Comparison of ENCODE assay signal across 22 mouse cellular contexts in genomic region chr14:7657456-7657855, GRCm38 (mm10). TPM values are rescaled to one million over a fixed set of nuclear protein-coding genes. Genes with fewer than 3 reads are reported as not detected.
DNase-seq lines count a peak whose midpoint lies in the region; ATAC-seq and TF ChIP-seq lines count a peak whose summit lies in the region.
"Not testable (repeated sequence)": the region's sequence is repeated elsewhere in the genome, so short reads cannot be mapped to it uniquely, and the experiment has no call there.
"Had no signal": no experiment of that assay in that cellular context is flagged by ENCODE, and none has a peak within 500 bp of the region (broad histone marks: within the 10 kb centered on the region; RNA-seq: fewer than 3 reads in every experiment).

No protein-coding gene starts in this region.

- peak; percentile 48 for TF ChIP-seq CTCF in hindbrain, postnatal 0 days (IDR thresholded peaks at IDR 0.05; ENCODE audit: low read depth)
- TF ChIP-seq CTCF in layer of hippocampus, adult 2 months (conservative IDR thresholded peaks at IDR 0.05), result peak; percentile 61
- peak; percentile 50 for TF ChIP-seq CTCF in lung, postnatal 0 days (IDR thresholded peaks at IDR 0.05)
- TF ChIP-seq CTCF in midbrain, postnatal 0 days (IDR thresholded peaks at IDR 0.05), result peak; percentile 59

- DNase-seq in hindbrain, postnatal 0 days (ENCODE audit: low spot score); layer of hippocampus, adult 2 months (ENCODE audit: low spot score in 2 of 2); lung, postnatal 0 days (ENCODE audit: low spot score); midbrain, postnatal 0 days (ENCODE audit: low spot score): not testable (repeated sequence)

- not testable (repeated sequence) for H3K4me1 ChIP-seq in embryonic facial prominence, embryonic 13.5 days; forebrain, embryonic 16.5 days (replicated peaks; ENCODE audit: control insufficient read depth, insufficient read depth, low read length); heart, embryonic 15.5 days (replicated peaks); hindbrain, postnatal 0 days (ENCODE audit: insufficient read depth, low read length); lung, postnatal 0 days (ENCODE audit: insufficient read depth, low read depth, low read length); midbrain, postnatal 0 days (ENCODE audit: insufficient read depth, low read length); stomach, embryonic 16.5 days (ENCODE audit: control insufficient read depth, insufficient read depth, low read length)

- not testable (repeated sequence) for TF ChIP-seq EP300 in lung, postnatal 0 days (IDR thresholded peaks at IDR 0.05)

- not testable (repeated sequence) for H3K36me3 ChIP-seq in embryonic facial prominence, embryonic 13.5 days; forebrain, embryonic 16.5 days (ENCODE audit: control insufficient read depth, insufficient read depth); heart, embryonic 15.5 days; hindbrain, postnatal 0 days (ENCODE audit: insufficient read depth, low read length); lung, postnatal 0 days (ENCODE audit: insufficient read depth, low read length); midbrain, postnatal 0 days (ENCODE audit: insufficient read depth, low read length); stomach, embryonic 16.5 days (ENCODE audit: control insufficient read depth, insufficient read depth, low read length)

- H3K4me2 ChIP-seq in embryonic facial prominence, embryonic 13.5 days, result peak overlapping the region; percentile 62
- H3K4me2 ChIP-seq in forebrain, embryonic 16.5 days (ENCODE audit: low read length), result peak overlapping the region; percentile 50
- H3K4me2 ChIP-seq in heart, embryonic 15.5 days, result peak overlapping the region; percentile 72
- peak overlapping the region; percentile 40; the same call in 1 of the 2 replicates for H3K4me2 ChIP-seq in hindbrain, postnatal 0 days (ENCODE audit: low read depth, low read length)
- H3K4me2 ChIP-seq in lung, postnatal 0 days (replicated peaks; ENCODE audit: low read depth, low read length), result not testable (repeated sequence)
- H3K4me2 ChIP-seq in midbrain, postnatal 0 days (ENCODE audit: low read depth, low read length, poor library complexity, severe bottlenecking), result peak overlapping the region; percentile 42; the same call in 1 of the 2 replicates
- peak overlapping the region; percentile 47; the same call in 1 of the 2 replicates for H3K4me2 ChIP-seq in stomach, embryonic 16.5 days (ENCODE audit: low read depth, low read length)

- H3K9me3 ChIP-seq in embryonic facial prominence, embryonic 13.5 days; forebrain, embryonic 16.5 days (ENCODE audit: control insufficient read depth, low read length); heart, embryonic 15.5 days (replicated peaks); hindbrain, postnatal 0 days (ENCODE audit: low read length); lung, postnatal 0 days (ENCODE audit: low read length); midbrain, postnatal 0 days (ENCODE audit: low read length); stomach, embryonic 16.5 days (replicated peaks; ENCODE audit: control insufficient read depth, low read length): not testable (repeated sequence)

- WGBS in embryonic facial prominence, embryonic 13.5 days, result 0% methylated on average over 7 of the region's 10 CpGs
- WGBS in forebrain, embryonic 16.5 days, result 3% methylated on average over 7 of the region's 10 CpGs
- 2% methylated on average over 7 of the region's 10 CpGs for WGBS in heart, embryonic 15.5 days
- 2% methylated on average over 4 of the region's 10 CpGs for WGBS in hindbrain, postnatal 0 days
- WGBS in lung, postnatal 0 days, result 2% methylated on average over 7 of the region's 10 CpGs
- WGBS in midbrain, postnatal 0 days, result 4% methylated on average over 5 of the region's 10 CpGs
- 2% methylated on average over 7 of the region's 10 CpGs for WGBS in stomach, embryonic 16.5 days

- not testable (repeated sequence) for H3K9ac ChIP-seq in embryonic facial prominence, embryonic 13.5 days; forebrain, embryonic 16.5 days (replicated peaks; ENCODE audit: low read depth, low read length); heart, embryonic 15.5 days; hindbrain, postnatal 0 days (replicated peaks; ENCODE audit: low read length); lung, postnatal 0 days (replicated peaks; ENCODE audit: low read depth); midbrain, postnatal 0 days (replicated peaks; ENCODE audit: low read length, poor library complexity, severe bottlenecking); stomach, embryonic 16.5 days (ENCODE audit: low read length)

- not testable (repeated sequence) for H3K27ac ChIP-seq in embryonic facial prominence, embryonic 13.5 days; forebrain, embryonic 16.5 days (ENCODE audit: low read length); heart, embryonic 15.5 days; hindbrain, postnatal 0 days; layer of hippocampus, adult 2 months; lung, postnatal 0 days (ENCODE audit: low read length); midbrain, postnatal 0 days (ENCODE audit: low read depth, low read length); stomach, embryonic 16.5 days (ENCODE audit: low read length)

- H3K27me3 ChIP-seq in embryonic facial prominence, embryonic 13.5 days; forebrain, embryonic 16.5 days (replicated peaks; ENCODE audit: control insufficient read depth, insufficient read depth, low read length); heart, embryonic 15.5 days; hindbrain, postnatal 0 days (ENCODE audit: insufficient read depth, low read length); lung, postnatal 0 days (replicated peaks; ENCODE audit: insufficient read depth, low read length); midbrain, postnatal 0 days (ENCODE audit: insufficient read depth, low read length); stomach, embryonic 16.5 days (ENCODE audit: control insufficient read depth, insufficient read depth, low read length): not testable (repeated sequence)

- ATAC-seq in embryonic facial prominence, embryonic 13.5 days (ENCODE audit: insufficient number of reproducible peaks, insufficient read depth, low FRiP score, low TSS enrichment, low read depth); forebrain, embryonic 16.5 days; heart, embryonic 15.5 days (replicated peaks; ENCODE audit: insufficient number of reproducible peaks, insufficient read depth, low FRiP score, low read depth); hindbrain, postnatal 0 days; lung, postnatal 0 days; midbrain, postnatal 0 days (ENCODE audit: low FRiP score); stomach, embryonic 16.5 days (ENCODE audit: insufficient read depth, low FRiP score): not testable (repeated sequence)

- peak overlapping the region; percentile 41; the same call in 1 of the 2 replicates for H3K4me3 ChIP-seq in embryonic facial prominence, embryonic 13.5 days
- peak overlapping the region; percentile 38 for H3K4me3 ChIP-seq in forebrain, embryonic 16.5 days (replicated peaks; ENCODE audit: low read length)
- not testable (repeated sequence) for H3K4me3 ChIP-seq in heart, embryonic 15.5 days; hindbrain, postnatal 0 days (ENCODE audit: low read length); layer of hippocampus, adult 2 months; lung, postnatal 0 days (ENCODE audit: low read depth, low read length); stomach, embryonic 16.5 days (replicated peaks; ENCODE audit: low read length)
- H3K4me3 ChIP-seq in midbrain, postnatal 0 days (ENCODE audit: low read depth, low read length), result peak overlapping the region; percentile 27; the same call in 1 of the 2 replicates

RNA-seq across cellular contexts. Expression of gene Gm10128, which starts 13.7 kb away (rescaled TPM):
- polyA plus RNA-seq in embryonic facial prominence, embryonic 13.5 days (2015; fragmentation: Nextera tagmentation; extraction: Ambion mirVana), result not detected in 2 replicates
- not detected in 2 replicates for polyA plus RNA-seq in forebrain, embryonic 16.5 days (2015; fragmentation: Nextera tagmentation; extraction: Ambion mirVana)
- polyA plus RNA-seq in heart, embryonic 15.5 days (2015; fragmentation: Nextera tagmentation; extraction: Ambion mirVana), result not detected in 2 replicates
- total RNA-seq in hindbrain, postnatal 0 days (2014; rRNA removed), result not detected in 2 replicates
- not detected in 2 replicates for polyA plus RNA-seq in hindbrain, postnatal 0 days (2015; fragmentation: Nextera tagmentation; extraction: Ambion mirVana)
- total RNA-seq in layer of hippocampus, adult 2 months (2021), result not detected
- polyA plus RNA-seq in lung, postnatal 0 days (2015; fragmentation: Nextera tagmentation; extraction: Ambion mirVana), result not detected in 2 replicates
- total RNA-seq in midbrain, postnatal 0 days (2014; rRNA removed), result not detected in 2 replicates
- polyA plus RNA-seq in midbrain, postnatal 0 days (2015; fragmentation: Nextera tagmentation; extraction: Ambion mirVana), result not detected in 2 replicates
- not detected in 2 replicates for polyA plus RNA-seq in stomach, embryonic 16.5 days (2015; fragmentation: Nextera tagmentation; extraction: Ambion mirVana)
- total RNA-seq: adrenal gland, adult 2 months; common myeloid progenitor, adult 5-6 weeks; gastrocnemius, postnatal 14 days; heart, adult 18-20 months; heart, postnatal 14 days; layer of hippocampus, postnatal 10 days; megakaryocyte progenitor cell, adult 5-6 weeks; monocyte, adult 5-6 weeks had no signal
- polyA plus RNA-seq: adrenal gland, adult 2 months; C2C12; embryonic facial prominence, embryonic 10.5 days; limb, embryonic 11.5 days; liver, embryonic 13.5 days; neural tube, embryonic 11.5 days; thymus, adult 2 months had no signal
